Mouse (Mus musculus) brain, adult 2 months (tissue): ENCODE results near the gene AC134908.4.
A peak's percentile ranks its signal among the peaks of the same experiment; 100 is the strongest.

Source experiments
- DNase-seq: peaks from one replicate; pipeline ENCODE4 v3.0.0; 2011; ENCODE audit warnings: low read depth, low spot score

Gene AC134908.4

GRCm38 (mm10) chr17:25795609-25796092, at the start of gene AC134908.4:
AC134908.4 (minus strand) TSS chr17:25795659.
- DNase-seq = peak; percentile 93

DNA sequence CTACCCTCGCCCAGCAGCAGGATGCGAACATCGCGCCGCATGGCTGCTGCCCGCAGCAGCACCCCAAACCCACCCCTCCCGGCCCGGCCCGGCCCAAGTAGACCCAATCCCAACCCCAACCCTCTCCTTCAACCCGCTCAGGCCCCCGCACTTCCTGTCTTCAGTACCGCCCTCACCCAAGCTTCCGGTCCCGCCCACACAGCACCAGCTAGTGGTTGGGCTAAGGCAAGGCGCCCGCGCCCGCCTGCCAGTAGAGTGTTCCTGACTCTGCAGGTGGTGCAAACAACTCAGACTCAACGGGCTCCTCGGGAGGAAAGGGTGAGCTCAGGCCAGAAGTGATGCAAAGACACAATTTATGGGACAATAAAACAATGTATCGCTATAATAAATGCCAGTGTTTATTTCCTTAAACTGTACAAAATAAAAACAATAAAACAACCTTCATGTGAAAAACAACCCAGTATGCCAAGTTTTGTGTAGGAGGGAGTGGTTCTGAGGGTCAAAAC, 49.0 kb upstream of the AC134908.4 start, which contains the start of gene Rhot2:
TSS of gene Rhot2 (minus strand) at position 456 of the 506 bp plus-strand sequence.
- DNase-seq = peak; percentile 97

- DNase-seq = no peak
Observed at GRCm38 (mm10) chr17:25843636-25844395, 48.4 kb upstream of the AC134908.4 start.

DNA sequence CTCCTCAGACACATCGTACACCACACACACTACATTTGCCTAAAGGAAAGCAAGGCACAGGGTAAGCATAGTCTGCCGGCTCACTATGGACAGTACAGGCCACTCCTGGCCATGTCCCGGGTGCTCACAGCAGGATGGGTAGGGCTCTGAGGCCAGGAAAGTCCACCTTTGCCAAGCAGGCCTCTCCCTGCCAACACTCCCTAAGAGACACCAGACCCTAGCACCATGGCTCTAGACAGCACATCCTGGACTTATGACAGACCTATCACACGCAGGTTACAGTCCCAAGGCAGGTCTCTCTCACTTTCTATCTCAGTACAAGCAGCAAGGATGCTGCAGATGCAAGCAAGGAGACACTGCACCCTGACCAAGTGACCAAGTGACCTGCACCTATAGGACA, 47.7 kb upstream of the AC134908.4 start:
- DNase-seq = no peak

DNA sequence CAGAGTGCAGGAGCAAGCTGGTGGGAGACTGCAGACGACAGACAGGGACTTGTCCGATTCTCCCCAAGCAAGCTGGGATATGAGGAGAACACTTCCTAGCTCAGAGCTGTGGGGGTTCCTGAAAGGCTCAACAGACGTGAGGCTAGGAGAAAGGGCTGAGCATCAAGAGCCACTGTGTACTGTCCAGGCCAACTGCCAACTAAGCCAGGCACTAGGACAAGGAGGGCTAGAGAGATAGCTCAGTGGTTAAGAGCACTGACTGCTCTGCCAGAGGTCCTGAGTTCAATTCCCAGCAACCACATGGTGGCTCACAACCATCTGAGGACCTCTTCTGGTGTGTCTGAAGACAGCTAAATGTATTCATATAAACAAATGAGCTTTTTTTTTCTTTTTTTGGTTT, 47.0 kb upstream of the AC134908.4 start:
- no peak for DNase-seq

DNA sequence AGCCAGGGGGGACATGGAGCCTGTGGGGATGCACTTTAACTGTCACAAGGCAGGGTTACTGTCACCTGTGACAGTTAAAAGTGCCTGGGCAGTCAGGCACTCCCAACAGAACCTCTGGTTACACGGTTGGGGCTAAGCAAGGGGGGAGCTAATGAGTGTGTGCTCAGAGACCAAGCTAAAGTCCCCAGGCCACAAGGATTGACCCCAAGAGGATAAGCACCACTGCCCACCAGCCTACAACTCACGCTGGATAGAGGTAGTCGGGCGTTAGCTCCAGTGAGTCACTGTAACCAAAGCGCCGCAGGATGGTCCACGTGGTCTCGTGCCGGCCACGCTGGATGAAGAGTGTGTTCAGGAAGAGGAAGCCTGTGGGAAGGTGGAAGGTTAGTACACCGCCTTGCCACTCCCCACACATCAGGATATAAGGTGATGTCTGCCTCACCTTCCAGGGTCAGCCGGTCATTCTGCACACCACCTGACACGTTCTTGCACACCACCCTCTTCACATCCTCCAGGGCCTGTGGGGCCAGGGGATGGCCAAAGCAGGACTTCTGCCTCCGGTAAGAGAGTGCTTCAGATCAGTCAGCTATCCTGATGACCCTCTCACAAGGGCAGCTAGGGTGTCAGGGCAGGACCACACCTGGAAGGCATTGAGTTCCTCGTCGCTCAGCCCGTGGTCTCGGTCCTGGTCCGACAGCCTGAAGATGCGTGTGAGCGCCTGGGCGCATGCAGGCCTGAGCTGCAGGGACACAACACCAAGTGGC, 45.8 kb upstream of the AC134908.4 start, which contains the start of gene Gm20683:
TSS of gene Gm20683 (minus strand) at position 647 of the 764 bp plus-strand sequence.
- no peak for DNase-seq

- no peak for DNase-seq
Observed at GRCm38 (mm10) chr17:25840519-25840918, 45.1 kb upstream of the AC134908.4 start.

- DNase-seq = no peak
Observed at GRCm38 (mm10) chr17:25839455-25840235, 44.2 kb upstream of the AC134908.4 start.

DNA sequence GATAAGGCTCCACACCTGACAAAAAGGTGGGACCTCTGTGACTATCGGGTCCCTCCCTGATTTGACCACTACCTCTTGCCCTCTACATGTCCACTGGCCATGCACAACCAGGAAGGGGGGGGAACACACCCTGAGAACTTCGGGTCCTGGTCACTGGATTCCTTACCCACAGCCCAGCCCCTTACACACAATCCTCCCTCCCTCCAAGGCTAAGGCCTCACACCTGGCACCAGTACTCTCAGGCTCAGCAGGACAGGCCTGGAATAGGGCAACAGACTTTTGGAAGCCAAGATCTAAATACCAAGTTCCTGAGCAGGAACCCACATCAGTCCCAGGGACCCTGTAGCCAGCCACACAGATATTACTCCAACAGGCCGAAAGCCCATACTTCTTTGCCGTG, 43.4 kb upstream of the AC134908.4 start:
- no peak for DNase-seq

- peak; percentile 67 for DNase-seq
Observed at GRCm38 (mm10) chr17:25837533-25837932, 42.1 kb upstream of the AC134908.4 start.

DNA sequence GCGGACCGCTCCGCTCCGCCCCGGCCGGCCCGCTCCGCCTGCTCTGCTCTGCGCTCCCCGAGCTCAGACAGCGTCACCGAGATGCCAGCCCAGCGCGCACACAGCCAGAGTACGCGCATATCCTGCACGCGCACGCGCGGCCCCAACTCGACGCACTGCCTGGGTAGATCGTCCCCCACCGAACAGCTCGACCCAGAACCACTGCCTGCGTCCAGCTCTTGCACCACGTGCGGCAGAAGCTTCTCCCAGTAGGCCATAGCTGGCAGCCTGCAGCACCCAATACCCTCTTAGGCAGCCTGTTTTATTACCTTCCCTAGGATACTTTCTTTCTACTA, 41.6 kb upstream of the AC134908.4 start, which contains the start of gene Rhbdl1:
TSS of gene Rhbdl1 (minus strand) at position 220 of the 335 bp plus-strand sequence.
- DNase-seq = peak; percentile 96

GRCm38 (mm10) chr17:25836397-25837075, 41.1 kb upstream of the AC134908.4 start:
- peak; percentile 42 for DNase-seq

DNA sequence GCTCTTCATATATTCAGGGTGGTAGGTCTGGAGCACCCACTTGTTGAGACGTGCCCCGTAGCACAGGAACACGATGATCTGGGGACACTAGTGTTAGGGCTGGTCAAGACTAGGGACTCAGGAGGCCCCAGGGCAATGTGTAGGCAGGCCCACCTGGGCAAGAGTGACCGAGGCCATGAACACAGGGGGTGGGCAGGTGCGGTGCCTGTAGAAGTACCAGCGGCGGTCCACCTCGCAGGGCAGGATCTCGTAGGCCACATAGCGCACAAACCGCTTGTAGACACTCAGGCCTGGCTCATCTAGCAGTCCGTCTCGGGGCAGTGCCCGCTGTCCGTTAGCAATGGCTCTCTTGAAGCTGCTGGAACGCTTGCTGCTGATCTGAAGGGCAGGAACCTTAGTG, 40.4 kb upstream of the AC134908.4 start:
- no peak for DNase-seq

- DNase-seq = no peak
Observed at GRCm38 (mm10) chr17:25835301-25835700, 39.8 kb upstream of the AC134908.4 start.

DNA sequence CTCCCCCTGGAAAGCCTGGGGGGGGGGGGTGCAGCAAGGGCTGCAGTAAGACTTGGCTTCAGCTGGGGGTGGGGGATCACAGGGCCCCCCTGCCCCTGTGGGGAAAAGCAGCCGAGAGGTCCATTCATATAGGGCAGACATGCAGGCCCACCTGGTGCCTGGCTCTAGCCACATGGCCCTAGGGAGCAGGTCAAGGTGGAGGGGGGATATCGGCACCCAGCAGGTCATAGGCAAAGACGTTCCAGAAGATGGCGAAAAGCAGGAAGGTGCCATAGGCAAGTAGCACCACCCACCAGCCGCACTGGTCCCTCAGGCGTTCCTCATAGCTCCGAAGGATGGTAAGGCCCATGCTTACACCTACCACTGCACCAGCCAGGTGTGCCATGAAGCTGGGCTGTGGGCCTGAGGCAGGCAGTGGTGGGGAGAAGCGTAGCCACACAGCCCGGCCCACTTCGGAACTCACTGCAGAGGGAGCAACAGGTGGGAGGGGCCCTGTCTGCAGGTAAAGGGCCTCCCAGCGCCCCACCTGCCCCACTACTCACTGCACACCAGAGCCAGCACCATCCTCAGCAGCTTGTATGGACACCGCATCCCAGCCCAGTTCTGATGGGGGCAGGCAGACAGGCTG, 39.2 kb upstream of the AC134908.4 start:
- no peak for DNase-seq

GRCm38 (mm10) chr17:25833961-25834594, 38.6 kb upstream of the AC134908.4 start:
- no peak for DNase-seq

- DNase-seq = peak; percentile 96
Observed at GRCm38 (mm10) chr17:25833291-25833663, 37.8 kb upstream of the AC134908.4 start, which contains the start of gene Stub1. Stub1 (minus strand) TSS chr17:25833404.

DNA sequence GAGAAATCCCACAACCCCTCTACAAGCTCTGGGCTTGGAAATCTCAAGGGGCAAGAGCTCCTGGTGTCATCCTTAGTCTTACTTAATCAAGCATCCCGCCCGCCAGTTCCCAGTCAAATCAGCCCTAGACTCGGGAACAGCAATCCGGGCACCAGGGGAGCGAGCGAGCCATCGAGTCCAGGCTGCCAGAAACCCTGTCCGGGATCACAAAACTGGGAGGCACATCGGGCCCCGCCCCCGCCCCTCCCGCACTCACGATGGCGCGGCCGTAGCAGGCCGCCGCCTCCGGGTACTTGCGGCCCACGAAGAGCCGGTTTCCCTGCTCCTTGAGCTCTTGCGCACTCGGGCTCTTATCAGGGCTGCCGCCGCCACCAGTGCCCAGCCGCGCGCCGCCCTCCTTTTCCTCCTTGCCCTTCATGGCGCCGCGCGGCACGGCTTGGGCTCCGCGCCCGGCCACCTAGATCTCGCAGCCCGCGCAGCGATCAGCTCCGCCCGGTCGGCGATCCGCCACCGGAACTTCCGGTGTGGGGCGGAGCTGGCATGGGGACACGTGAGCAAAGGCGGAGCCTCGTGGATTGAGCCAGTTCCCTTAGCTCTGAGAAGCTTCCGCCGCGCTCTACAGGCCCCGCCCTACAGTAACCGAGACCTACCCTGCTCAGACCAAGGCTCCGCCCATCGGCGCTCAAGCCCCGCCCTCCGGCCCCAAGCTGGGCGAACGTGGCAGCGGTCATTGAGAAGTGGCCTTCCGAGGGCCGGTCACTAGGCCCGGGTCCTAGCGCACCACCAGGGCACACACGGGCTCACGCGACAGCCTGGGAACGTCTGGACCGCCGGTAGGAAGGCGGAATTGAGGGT, 37.2 kb upstream of the AC134908.4 start:
- peak; percentile 100 for DNase-seq
